Mouse (Mus musculus): ENCODE results near the gene Serpinb1c. TPM values are rescaled to one million over a fixed set of nuclear protein-coding genes. Genes with fewer than 3 reads are reported as not detected.
"Not testable (repeated sequence)": the region's sequence is repeated elsewhere in the genome, so short reads cannot be mapped to it uniquely, and the experiment has no call there.

Serpinb1c gene
- total RNA-seq, 2 experiments from 2014 or later: 1.8 to 2.2 TPM

- intact Hi-C loops (cut with DNase I): no loop called here
- DNase-seq: no peak
These were observed 31.0 kb downstream of the Serpinb1c start for GRCm38 (mm10) chr13:32867030-32867429.

GRCm38 (mm10) chr13:32866484-32866883 is 31.5 kb downstream of the Serpinb1c start:
- DNase-seq: peak; percentile 57 to 66
- intact Hi-C loops (cut with DNase I): loop anchor here (1.0 kb wide), 1 partner anchor 34 kb away; no protein-coding TSS in a partner anchor

- no peak for DNase-seq
- intact Hi-C loops (cut with DNase I): no loop called here
These were observed 32.4 kb downstream of the Serpinb1c start for GRCm38 (mm10) chr13:32865591-32865990.

- intact Hi-C loops (cut with DNase I); DNase-seq: not testable (repeated sequence)
These were observed 33.5 kb downstream of the Serpinb1c start for GRCm38 (mm10) chr13:32864529-32864928.

GRCm38 (mm10) chr13:32863456-32863855 is 34.6 kb downstream of the Serpinb1c start:
- intact Hi-C loops (cut with DNase I): no loop called here
- no peak for DNase-seq

- intact Hi-C loops (cut with DNase I): no loop called here
- peak in 1 of 2 experiments; percentile 19 for DNase-seq
These were observed 37.2 kb downstream of the Serpinb1c start for GRCm38 (mm10) chr13:32860821-32861220.

- no peak for DNase-seq
- intact Hi-C loops (cut with DNase I): no loop called here
These were observed 44.9 kb downstream of the Serpinb1c start for GRCm38 (mm10) chr13:32853073-32853472.

GRCm38 (mm10) chr13:32852539-32852938 is 45.5 kb downstream of the Serpinb1c start:
- intact Hi-C loops (cut with DNase I): no loop called here
- DNase-seq: no peak

GRCm38 (mm10) chr13:32851967-32852366 is 46.0 kb downstream of the Serpinb1c start:
- intact Hi-C loops (cut with DNase I): no loop called here
- DNase-seq: peak in 1 of 2 experiments; percentile 23

- DNase-seq: peak; percentile 62 to 67
- intact Hi-C loops (cut with DNase I): no loop called here
These were observed 47.2 kb downstream of the Serpinb1c start, which contains the start of gene Serpinb1a for GRCm38 (mm10) chr13:32850668-32851404. TSS of gene Serpinb1a (minus strand) at chr13:32851185.

- DNase-seq: no peak
- intact Hi-C loops (cut with DNase I): no loop called here
These were observed 47.9 kb downstream of the Serpinb1c start for GRCm38 (mm10) chr13:32850156-32850555.

- intact Hi-C loops (cut with DNase I): no loop called here
- no peak for DNase-seq
These were observed 48.4 kb downstream of the Serpinb1c start for GRCm38 (mm10) chr13:32849531-32850123.

- no peak for DNase-seq
- intact Hi-C loops (cut with DNase I): no loop called here
These were observed 48.9 kb downstream of the Serpinb1c start for GRCm38 (mm10) chr13:32849092-32849491.

- intact Hi-C loops (cut with DNase I): no loop called here
- no peak for DNase-seq
These were observed 51.8 kb downstream of the Serpinb1c start for GRCm38 (mm10) chr13:32846221-32846620.

GRCm38 (mm10) chr13:32841349-32841748 is 56.7 kb downstream of the Serpinb1c start:
- no peak for DNase-seq
- intact Hi-C loops (cut with DNase I): no loop called here

- DNase-seq: no peak
- intact Hi-C loops (cut with DNase I): no loop called here
These were observed 58.7 kb downstream of the Serpinb1c start for GRCm38 (mm10) chr13:32839314-32839713.

GRCm38 (mm10) chr13:32834513-32834912 is 63.5 kb downstream of the Serpinb1c start:
- intact Hi-C loops (cut with DNase I): no loop called here
- no peak for DNase-seq

GRCm38 (mm10) chr13:32833237-32833636 is 64.8 kb downstream of the Serpinb1c start:
- intact Hi-C loops (cut with DNase I): no loop called here
- no peak for DNase-seq

GRCm38 (mm10) chr13:32832776-32833175 is 65.2 kb downstream of the Serpinb1c start:
- intact Hi-C loops (cut with DNase I): no loop called here
- no peak for DNase-seq

- no peak for DNase-seq
- intact Hi-C loops (cut with DNase I): no loop called here
These were observed 66.3 kb downstream of the Serpinb1c start for GRCm38 (mm10) chr13:32831505-32832273.

Data from gastrocnemius, postnatal 36 days (tissue).